Mouse (Mus musculus) 3134 (cell line): ENCODE measurements at regions not wholly inside any gene's neighbourhood (a gene's known extent, or its start where the extent isn't known, plus 50 kb on each side); places are given as distances from the start of the nearest gene placed in this dataset.
A peak's percentile ranks its signal among the peaks of the same experiment; 100 is the strongest.

Experiments
- DNase-seq: peaks from one replicate; pipeline ENCODE4 v3.0.0-alpha.2; 2011; ENCODE audit warnings: low spot score; ENCODE audit not compliant: insufficient read length; ENCODE audit errors: extremely low read depth

GRCm38 (mm10) chr5:126706701-126707100, 534.9 kb upstream of the Tmem132c start:
- DNase-seq, result no peak

GRCm38 (mm10) chr5:126714672-126715071, 526.9 kb upstream of the Tmem132c start:
- no peak for DNase-seq

GRCm38 (mm10) chr5:126718421-126718820, 523.2 kb upstream of the Tmem132c start:
- no peak for DNase-seq

DNA sequence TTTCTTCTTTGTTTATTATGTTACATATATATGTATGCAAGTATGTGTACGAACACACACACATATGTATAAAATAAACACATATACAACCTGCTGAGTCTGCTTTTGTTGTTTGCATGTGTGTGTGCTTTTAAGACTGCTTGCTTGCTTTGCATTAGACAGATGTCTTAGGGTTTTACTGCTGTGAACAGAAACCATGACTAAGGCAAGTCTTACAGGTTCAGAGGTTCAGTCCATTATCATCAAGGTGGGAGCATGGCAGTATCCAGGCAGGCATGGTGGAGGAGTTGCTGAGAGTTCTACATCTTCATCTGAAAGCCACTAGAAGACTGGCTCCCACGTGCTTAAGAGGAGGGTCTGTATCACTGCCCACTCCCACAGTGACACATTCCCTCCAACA, 520.3 kb upstream of the Tmem132c start:
- no peak for DNase-seq

GRCm38 (mm10) chr5:126723304-126724295, 518.0 kb upstream of the Tmem132c start:
- no peak for DNase-seq

GRCm38 (mm10) chr5:126724329-126724728, 517.3 kb upstream of the Tmem132c start:
- DNase-seq, result peak; percentile 15

DNA sequence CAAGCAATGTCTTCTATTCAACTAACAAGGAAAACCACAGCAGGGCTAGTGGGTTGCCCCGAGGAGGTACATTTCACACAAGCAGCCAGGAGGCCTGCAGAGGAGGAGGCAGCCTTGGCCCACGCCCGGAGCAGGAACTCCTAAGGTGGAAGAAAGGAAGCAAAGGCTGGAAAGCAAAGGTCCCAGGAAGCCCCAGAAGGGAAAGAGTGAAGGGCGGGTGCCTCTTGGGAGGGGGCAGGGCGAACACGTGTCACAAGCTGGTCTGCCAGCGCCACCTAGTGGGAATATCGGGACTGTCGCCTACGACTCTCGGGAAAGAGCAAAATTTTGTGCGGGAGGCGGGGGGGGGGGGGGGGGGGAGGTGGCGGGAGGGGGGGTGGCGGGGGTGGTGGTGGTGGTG, 508.1 kb upstream of the Tmem132c start:
- peak; percentile 53 for DNase-seq

DNA sequence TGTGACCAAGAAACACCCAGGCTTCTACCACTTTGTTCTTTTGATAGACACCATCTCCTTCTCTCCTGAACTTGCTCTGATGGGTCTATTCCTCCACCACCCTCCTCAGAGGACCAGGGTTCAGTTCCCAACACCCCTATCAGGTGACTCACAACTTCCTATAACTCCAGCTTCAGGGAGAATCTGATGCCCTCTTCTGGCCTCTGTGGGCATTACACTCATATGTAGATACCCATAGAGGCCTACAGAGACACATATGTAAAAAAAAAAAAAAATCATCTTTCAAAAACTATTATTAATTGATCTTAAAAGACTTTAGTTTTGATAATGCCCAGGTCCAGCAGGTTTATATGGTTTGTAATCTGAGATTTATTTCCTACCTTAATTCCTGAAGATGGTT, 505.9 kb upstream of the Tmem132c start:
- DNase-seq, result no peak

DNA sequence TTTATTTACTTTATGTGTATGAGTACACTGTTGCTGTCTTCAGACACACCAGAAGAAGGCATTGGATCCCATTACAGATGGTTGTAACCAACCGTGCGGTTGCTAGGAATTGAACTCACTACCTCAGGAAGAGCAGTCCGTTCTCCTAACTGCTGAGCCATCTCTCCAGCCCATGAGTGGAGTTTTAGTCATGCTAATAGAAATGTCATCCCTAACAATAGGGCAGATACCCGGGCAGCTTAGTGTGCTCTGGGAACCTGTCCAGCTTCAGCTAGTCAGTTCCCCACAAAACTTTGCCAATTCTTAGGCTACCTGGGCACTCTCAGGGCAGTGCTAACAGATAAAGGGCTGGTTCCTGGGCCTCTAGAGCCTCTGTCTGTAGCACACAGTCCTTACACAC, 503.9 kb upstream of the Tmem132c start:
- DNase-seq, result no peak

GRCm38 (mm10) chr5:126740861-126741410, 500.7 kb upstream of the Tmem132c start:
- DNase-seq, result no peak

GRCm38 (mm10) chr5:126755107-126755506, 486.5 kb upstream of the Tmem132c start:
- DNase-seq, result no peak

GRCm38 (mm10) chr5:126765037-126765707, 476.4 kb upstream of the Tmem132c start:
- no peak for DNase-seq

- DNase-seq, result no peak
These were observed 472.6 kb upstream of the Tmem132c start for GRCm38 (mm10) chr5:126769031-126769430.

DNA sequence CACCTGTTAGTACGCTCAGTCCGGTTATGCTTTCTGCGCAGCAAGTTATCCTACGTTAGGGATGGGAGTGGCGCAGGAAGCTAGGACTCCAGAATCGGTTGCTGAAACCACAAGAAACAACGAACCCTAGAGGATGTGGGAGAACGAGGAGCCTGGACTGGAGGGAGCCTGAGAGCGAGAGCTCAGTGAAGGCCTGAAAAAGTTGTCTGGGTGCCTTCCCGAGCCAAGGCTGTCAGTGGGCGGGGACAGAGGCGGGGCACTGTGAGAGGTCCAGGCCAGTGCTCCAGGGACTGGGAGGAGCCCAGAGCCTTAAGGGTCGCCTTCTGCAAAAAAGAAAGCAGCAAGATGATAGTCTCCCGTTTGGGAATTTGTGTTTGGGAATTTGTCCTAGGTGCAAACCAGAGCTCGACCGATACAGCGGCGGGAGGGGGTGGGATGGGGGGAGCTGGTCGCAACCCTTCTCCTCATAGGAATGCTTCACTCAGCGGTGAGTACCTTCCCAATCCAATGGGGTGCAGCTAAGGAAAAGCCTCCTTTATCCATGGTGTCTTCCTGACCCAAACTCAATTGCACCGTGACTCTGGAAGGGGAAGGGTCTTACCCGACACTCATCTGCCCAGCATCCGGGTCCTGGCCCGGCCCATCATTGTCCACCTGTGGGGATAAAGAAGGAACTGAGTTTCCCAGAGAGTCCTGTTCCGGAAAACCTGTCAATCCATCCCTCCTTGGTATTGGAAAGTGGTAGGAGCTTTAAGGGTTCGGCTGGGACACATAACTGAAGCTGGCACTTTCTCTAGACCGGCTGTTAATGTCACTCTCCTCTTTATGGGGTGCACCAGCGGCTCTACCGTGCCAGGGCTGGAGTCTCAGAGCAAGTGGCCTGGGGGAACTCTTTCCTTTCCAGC, 453.6 kb upstream of the Tmem132c start:
- no peak for DNase-seq

- no peak for DNase-seq
These were observed 441.8 kb upstream of the Tmem132c start for GRCm38 (mm10) chr5:126799698-126800279.

GRCm38 (mm10) chr5:126806656-126807055, 435.0 kb upstream of the Tmem132c start:
- DNase-seq, result no peak

GRCm38 (mm10) chr5:126816069-126816468, 425.5 kb upstream of the Tmem132c start:
- no peak for DNase-seq

DNA sequence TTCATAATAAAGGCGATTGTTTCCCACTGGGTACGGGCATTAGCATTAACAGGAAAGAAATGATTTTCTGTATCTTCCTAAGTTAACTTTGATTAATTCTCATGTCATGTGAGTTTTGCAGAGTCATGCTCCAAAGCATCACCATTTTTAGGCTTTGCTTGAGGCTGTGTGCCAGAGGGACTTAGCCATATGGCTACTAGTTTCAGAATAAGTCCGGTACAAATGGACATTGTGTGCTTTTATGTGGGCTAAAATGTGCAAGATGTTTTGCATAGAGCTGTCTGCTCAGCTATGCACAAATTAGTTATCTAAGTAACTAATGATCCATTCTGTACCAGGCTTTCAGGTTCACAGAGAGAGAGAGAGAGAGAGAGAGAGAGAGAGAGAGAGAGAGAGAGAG, 406.2 kb upstream of the Tmem132c start:
- DNase-seq, result no peak

GRCm38 (mm10) chr5:126842606-126843005, 399.0 kb upstream of the Tmem132c start:
- DNase-seq, result no peak

GRCm38 (mm10) chr5:126862078-126862477, 379.5 kb upstream of the Tmem132c start:
- no peak for DNase-seq
